Mouse (Mus musculus): ENCODE data around the gene Klhl8.

Klhl8 gene

DNA sequence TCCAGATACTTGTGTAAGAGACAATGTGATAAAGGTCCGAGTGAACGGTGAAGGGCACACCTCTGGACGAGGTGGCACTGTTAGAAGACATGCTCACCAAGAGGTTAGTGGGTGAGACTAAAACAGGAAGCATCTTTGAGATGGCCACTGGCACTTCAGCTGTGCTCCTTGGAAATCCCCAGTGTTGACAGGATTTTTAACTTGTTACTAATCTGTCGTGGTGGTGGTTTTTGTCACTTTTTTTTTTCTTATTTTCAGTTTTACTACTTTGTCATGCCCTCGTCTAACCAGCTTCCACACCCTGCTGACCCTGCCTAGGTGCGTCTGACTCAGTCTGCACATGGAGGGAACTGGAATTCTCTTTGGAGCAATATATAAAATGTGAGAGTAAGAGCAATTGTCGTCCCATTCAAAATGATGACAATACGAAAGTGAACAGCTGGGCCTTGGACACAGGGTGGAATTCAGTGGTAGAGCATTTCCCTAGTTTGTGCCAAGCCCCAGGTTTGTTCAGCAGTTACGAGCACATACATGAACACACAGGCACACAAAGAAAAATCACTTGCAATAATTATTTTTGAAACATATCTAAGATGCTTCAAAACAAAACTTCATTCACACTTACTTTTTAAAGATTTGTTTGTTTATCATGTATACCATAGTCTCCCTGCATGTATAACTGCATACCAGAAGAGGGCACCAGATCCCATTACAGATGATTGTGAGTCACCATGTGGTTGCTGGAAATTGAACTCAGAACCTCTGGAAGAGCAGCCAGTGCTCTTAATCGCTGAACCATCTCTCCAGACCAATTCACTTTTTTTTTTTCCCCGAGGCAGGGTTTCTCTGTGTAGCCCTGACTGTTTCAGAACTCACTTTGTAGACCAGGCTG, 3.5 kb upstream of the Klhl8 start:
- DNase-seq, result no peak

DNA sequence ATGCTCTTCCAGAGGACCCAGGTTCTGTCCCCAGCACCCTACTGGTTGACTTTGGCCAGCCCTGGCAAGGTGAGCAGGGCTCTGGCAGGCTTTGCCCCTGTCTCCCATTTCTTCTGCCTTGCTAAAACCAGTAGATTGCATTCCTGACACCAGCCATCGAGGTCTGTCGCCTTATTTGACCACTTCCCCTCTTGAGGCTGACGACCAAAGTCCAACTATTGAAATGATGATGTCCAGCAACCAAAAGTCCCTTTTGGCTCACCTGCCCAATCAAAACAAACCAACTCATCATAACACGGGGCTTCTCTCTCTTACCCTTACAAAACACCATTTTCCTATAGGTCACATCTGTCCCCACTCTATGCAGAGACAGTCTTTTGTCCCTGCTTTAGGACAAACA, 2.1 kb upstream of the Klhl8 start:
- DNase-seq, result no peak

DNA sequence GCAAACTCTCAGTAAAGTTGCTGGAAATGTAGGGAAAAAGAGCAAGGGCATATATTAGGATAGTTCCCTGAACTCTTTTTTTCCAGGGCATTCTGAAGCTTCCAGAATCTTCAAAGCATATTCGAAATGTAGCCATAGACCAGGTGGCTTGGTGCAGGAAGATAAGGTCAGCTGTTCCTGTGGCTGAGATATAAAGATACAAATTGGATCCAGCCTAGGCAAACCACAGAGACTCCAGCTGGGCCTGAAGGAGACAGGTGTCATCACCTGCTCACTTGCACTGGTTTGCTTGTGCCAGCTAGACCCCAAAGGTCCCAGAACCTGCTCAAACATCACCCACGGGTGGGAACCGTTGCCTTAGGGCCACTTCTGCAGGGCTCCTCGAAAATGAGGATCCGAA, 496 bp upstream of the Klhl8 start:
- no peak for DNase-seq

DNA sequence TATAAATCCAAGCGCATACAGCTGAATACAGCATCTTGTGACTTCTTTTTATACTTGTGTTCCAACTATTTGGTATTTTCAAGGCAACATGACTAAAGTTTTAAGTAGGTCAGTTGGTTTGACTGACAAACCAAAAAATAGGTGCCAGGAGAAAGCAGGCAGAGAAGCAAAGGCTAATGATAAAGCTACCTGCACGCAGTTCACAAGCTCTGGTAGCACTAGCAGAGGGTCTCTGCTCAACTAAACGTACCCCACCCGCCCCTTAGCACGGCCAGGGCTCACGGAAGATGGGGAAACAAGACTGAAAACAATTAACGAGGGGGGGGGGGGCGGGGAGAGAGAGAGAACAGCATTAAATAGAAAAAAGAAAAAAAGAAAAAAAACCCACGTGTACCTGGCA, 903 bp downstream of the Klhl8 start:
- DNase-seq, result no peak

DNA sequence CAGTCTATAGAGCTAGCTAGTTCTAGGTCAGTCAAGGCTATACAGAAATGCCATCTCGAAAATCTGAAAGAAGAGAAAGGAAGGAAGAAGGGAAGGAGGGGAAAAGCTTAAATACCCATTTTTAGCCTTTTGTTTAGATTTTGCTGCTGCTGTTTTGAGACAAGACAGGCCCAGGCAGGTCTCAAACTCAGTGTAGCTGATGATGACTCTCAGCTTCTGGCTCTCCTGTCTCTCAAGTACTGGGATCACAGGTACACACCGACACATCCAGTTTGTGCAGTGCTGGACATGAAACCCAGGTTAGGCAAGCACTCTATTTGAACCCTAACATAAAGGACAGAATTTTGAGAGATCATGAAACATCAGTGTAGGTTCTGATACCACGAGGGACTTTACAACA, 1.6 kb downstream of the Klhl8 start:
- DNase-seq, result no peak

DNA sequence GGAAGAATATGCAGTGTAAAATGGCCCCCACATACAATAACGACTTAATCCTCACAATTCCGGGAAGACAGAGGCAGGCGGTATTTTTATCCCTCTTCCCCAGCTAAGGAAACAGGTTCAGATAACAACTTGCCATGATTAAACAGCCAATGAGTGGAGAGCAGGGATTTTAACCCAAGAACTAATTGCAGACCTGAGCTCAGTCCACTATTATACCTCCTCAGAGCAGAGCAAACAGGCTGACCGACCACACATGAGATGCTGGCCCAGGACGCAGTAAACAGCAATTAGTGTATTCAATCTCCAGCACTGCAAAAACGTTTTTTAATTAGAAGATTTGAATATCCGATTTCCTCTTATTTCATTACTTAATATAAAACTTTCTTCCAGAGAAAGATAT, 2.2 kb downstream of the Klhl8 start:
- DNase-seq, result no peak

DNA sequence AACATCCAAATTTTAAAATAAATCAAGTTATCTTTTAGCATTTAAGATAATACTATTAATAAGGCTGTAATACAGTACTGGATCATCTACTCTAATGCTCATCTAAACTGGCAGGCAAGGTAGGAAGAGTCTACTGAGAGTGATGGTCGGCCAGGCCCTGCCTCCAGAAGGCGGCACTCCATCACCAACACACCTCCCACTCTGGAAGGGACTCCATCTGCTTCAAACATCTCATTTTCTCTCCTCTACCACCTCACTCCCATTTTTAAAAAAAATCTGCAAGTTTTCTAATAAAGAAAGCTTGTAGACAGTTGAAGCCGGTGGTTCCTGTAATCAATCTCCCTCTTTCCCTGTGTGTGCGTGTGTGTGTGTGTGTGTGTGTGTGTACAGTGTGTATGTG, 3.2 kb downstream of the Klhl8 start:
- no peak for DNase-seq

DNA sequence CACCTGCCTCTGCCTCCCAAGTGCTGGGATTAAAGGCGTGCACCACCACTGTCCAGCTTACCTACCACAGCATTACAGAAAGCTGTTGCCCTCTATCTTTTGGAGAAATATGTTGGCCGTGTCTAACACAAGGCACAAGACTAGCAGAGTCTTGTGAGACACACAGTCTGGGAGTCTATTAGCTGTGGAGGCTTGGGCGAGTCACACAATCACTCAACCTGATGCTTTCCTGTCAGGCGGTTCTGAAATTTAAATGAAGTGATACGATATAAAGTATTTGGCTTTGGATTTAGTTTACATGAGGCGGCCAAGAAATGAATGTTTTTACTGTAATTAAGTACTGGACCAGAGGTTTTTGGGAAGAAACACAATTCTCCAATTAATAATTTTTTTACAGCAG, 4.9 kb downstream of the Klhl8 start:
- no peak for DNase-seq

DNA sequence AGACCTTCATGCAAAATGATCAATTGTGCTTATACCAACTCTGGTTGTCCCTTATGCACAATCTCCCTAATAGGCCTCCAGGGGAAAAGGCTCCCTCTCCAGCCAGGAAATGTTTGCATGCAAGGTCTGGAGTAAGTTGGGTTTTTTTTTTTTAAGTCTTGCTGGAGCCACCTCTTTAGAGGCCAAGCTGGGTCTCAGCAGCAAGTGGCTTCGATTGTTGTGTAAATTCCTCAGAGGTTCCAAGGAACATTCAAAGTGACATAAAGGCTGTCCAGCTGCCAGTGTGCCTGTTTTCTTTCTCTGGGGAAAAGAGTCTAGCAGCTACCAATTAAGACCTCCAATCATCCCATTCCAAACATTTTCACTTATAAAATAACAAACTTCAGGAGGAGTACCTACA, 12.7 kb downstream of the Klhl8 start:
- no peak for DNase-seq

DNA sequence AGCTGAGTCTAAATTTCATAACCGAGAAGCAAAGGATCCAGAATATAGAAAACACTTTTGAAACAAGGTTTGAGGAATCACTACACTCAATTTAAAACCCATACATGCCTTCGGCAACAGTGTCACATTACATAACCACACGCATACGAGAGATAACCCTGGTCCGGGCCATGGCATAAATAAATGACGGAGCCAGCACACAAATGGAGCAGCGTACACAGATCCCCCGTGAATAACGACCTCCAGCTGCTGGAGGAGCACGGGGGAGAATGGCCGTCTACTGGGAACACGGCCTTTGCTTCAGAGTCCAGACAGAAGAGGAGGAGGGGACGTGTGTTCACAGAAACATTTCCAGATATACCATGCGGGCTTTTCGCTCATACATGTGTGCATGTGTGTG, 21.3 kb downstream of the Klhl8 start:
- no peak for DNase-seq

DNA sequence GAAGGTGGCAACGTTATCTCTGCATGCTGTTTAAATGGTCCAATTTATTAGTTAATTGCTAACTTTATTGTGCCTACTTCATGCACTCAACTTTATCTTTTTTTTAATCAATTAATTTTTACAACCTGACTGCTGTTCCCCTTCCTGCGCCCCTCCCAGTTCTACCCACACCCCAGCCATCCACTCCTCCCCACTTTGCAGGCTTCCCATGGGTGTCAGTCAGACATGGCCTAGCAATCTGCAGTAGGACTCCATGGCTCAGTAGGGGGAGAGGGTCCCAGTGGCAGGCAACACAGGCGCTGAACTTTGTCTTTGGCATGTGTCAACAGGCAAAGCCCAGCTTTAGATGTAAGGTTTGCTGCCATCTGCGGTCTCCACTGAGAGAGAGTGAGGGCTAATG, 47.3 kb downstream of the Klhl8 start:
- DNase-seq, result no peak

DNA sequence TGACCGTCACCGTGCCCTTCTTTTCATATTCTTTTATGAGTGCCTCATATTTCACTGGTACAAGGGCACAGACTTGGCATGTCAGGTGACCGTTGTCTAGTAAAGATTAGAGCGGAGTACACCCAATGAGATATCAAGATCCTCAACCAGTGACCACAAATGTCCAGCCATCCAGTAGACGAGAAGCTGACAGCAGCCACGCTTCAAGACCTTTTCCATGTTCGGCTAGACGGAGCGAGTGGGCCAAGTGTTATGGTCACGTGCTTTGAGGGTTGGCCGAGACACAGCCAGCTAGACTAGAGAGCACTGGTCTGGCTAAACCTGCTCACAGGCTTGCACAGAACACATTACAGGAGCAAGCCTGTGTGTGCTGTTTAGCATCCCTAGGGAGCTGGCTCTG, 50.4 kb downstream of the Klhl8 start:
- DNase-seq, result no peak

DNA sequence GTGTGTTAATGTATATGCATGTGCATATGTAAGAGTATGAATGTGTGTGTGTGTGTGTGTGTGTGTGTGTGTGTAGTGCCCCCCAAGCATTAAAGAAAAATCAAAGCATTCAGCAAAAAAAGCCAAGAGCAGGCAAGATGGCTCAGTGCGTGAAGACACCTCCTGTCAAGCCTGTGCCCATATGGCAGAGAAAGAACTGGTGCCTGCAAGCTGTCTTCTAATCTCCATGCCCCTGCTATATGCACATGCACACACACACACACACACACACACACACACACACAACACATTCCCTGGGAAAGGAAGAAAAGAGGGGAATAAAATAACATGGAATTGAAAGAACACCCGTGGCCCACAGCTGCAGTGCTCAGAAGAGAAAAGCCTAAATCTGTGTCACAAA, 53.9 kb downstream of the Klhl8 start:
- DNase-seq, result no peak

DNA sequence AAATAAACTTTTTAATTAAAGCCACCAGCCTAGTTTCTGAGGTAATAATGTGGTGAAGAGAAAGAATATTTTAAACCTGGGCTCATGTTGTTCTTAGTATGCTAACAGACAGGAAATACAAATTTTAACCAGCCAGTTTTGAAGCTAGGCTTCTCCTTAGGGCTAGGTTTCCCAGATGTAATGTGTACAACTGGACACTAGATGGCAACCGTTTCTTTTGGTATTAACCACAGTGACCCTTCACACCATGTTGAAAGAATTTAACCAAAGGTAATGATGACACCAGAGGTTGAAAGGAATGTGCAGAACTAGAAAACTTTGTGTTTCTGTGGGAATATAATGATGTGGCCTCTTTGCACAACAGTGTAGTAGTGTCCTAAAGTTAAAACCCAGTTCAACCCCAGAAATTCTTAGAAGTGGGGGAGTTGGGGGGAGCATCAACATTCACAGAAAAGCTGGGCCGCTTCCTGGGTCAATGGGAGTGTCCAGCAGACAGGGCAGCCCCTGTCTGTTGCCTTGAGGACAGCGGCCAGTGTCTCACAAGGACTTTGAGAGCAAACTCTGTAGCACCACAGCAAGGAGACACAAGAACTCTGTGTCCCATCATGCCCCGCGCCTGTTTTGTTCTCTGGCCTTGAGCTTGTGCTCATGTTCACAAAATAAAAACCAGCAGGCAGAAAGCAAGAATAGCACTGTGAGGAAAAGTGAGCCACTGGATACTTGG, 54.6 kb downstream of the Klhl8 start:
- peak; percentile 47 to 48 for DNase-seq

DNA sequence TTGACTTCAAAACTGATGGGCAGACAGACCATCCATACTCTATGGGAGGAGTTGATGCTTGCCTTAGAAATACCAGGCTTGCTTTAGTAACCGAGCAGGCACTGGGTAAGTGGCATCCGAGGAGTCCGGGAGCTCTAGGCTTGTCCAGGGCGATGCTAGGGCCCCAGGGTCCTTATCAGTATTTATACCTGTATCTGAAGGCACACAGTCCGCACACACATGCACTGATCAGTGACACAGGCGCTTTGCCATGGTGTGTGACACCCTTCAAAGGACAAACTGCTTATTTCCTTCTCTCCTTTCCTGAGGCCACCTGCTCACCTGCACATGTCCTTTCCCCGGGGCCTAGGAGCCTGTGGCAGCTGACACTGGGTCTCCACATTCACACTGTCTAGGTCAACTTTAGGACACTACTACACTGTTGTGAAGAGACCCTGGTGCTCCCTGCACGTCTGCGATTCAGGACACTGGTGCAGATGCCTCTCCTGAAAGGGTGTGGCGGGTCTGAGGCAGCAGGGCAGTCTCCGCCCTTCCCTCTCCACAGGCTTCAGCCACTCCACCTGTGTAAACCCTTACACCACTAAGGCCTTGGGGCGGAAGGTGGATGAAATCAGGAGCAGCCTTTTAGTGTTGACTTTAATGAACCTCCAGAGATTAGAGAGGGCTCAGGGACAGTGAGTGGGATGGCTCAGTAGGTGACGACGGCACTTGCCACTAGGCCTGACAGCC, 55.4 kb downstream of the Klhl8 start:
- no peak for DNase-seq

DNA sequence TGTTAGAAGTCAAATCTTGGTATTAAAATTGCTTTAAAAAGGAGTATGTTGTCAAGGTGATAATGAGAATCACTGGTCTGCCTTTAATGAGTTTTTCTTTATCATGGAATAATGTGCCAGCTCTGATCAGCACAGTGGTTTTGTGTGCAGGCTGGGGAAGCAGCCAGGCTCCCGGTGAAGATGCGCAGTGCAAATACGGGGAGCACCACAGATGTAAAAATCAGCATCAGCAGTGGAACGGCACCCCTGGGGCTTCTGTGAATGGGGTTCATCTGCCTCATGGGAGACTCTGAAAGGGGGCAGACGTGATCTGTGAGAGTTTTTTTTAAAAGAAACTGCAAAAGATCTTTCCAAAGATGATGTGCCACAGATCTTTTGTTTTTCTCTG, 56.3 kb downstream of the Klhl8 start:
- no peak for DNase-seq

DNA sequence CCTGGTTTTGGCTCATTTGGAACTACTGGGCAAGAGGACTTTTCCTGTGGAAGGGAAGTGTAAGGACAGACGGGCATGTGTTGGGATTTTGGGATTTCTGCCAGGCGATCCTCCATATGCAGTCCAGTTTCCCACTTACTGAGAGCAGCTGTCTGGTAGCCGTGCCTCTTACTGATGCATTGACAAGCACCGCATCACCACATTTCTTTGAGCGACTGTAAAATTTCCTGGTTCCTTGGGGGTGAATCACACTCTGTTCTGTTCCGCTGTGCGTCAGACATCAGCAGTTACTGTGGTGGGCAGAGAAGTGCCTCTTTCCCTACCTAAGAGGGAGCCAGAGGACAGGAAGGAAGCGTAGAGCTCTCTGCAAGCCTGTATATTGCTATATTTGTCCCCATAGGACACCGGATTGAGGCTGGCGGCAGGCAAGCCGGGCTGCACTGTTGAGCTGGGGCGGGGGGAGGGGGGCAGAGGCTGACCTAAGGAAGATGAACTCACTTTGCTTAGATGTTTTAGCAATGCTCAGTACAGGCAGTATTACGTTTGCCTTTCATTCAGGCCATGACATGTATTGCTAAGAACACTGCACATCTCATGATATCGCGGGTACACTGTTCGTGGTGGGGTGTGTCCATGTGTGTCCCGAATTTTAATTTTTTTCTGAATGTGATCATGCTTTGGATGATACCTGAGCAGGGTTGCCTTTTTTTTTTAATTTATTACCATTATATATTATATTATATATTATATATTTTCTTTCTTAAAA, 56.8 kb downstream of the Klhl8 start:
- no peak for DNase-seq

DNA sequence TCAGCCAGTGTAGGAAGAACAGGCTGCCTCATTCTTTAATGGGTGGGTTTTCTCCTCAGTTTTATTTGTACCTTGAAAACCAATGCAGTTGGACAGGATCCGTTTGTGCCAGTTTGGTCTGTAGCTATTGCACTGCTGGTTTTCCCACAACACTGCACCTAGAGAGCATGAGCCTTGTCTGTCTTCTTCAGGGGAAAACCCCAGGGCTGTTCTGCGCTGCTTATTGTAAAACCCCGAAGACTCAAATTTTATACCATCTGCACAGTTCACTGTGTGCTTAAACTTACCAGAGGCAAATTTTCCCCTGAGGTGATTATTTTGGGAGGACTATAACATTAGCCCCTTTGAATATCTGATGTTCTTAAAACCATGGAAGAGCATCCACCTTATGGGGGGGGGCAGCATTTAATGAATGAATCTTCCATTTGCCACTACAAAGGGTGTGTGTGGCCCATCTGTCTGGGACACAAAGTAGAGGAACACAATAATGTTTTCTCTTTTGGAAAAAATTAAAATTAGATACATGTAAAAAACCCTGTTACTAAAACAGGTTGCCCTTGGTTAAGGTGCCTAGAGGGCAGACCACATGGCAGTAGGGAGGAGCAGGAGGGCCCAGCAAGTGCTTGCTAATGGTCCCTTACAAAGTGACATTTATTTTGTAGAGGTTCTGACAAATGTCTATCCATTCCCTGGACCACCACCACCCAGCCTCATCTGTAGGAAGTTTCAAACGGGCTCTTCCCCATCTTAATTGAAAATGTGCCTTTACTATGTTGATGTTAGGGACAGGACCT, 58.1 kb downstream of the Klhl8 start:
- DNase-seq, result no peak

DNA sequence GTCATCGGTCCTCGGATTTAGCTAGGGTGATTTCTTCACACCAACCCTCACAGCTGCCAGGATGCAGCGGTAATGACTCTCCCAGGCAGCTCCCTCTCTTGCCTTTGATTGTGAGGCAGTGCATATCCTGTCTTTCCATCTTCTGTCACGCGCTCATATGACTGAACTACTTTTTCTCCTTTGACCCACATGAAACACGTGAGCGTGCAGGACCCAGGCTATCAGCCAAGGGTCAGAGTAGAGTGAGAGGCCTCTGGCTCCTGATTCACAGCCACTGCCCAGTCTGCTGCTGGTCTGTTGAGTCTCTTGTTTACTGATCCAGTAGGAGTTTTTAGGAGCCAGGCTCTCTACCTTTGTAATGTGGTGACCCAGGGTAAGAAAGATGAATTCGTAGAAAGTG, 62.5 kb downstream of the Klhl8 start:
- peak; percentile 84 to 90 for DNase-seq

DNA sequence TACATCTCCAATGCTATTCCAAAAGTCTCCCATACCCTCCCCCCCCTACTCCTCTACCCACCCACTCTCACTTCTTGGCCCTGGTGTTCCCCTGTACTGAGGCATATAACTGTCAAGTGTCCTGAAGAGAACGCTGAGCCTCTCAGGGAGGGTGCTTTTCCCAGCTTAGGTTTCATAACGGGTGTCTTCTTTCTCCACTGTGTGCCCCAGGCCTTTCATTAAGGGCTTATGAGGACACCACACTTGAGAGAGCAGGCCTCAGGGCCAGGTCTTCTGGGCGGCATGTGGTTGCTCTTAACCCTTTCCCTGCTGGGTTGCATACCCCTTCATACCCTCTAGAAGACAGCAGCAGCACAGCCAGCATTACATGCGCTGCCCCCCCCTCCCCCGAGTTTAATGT, 64.5 kb downstream of the Klhl8 start:
- peak in 1 of 2 experiments; percentile 45 for DNase-seq

DNA sequence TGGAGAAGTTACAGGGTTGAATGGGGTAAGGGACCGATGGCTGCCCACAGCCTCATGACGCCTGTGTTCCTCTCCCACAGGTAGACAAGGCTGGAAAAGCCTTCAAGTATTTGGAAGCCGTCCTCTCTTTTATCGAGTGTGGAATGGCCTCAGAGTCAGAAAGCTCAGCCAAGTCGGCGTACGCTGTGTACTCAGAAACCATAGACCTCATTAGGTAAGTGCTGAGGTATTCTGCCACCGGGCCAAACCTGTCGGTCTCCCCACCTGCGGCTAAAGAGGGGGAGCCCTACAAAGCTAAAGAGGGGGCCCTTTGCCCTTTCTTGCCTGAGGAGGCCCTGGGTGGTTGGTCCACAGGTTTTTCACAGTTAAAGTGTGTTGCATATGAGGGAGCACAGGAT, 64.9 kb downstream of the Klhl8 start:
- no peak for DNase-seq

All from kidney, adult 8-10 months (tissue).